Mouse (Mus musculus) thymus, adult 2 months (tissue): ENCODE results near the gene Cant1. TPM values are rescaled to one million over a fixed set of nuclear protein-coding genes. Genes with fewer than 3 reads are reported as not detected.

Source experiments
- DNase-seq: peaks from one replicate; pipeline ENCODE4 v3.0.0; 2021
- H3K27ac ChIP-seq: fragments of 200-500 bp; 2 replicates; pipeline ENCODE4 v1.5.1; 2012; ENCODE audit warnings: low read length, control low read depth; ENCODE audit not compliant: control insufficient read depth, insufficient read depth
- H3K27me3 ChIP-seq: fragments of 200-500 bp; 2 replicates; pipeline ENCODE4 v1.6.1; 2012; ENCODE audit warnings: mild to moderate bottlenecking, low read length, moderate library complexity, mixed read lengths; ENCODE audit not compliant: control insufficient read depth, insufficient read depth
- H3K36me3 ChIP-seq: fragments of 200-500 bp; 2 replicates; pipeline ENCODE4 v1.6.1; 2012; ENCODE audit warnings: mild to moderate bottlenecking, low read length, moderate library complexity; ENCODE audit not compliant: control insufficient read depth, insufficient read depth
- H3K4me1 ChIP-seq: fragments of 200-500 bp; replicated peaks from 2 replicates; pipeline ENCODE4 v1.6.1; 2012; ENCODE audit warnings: low read length; ENCODE audit not compliant: control insufficient read depth, insufficient read depth
- H3K4me3 ChIP-seq: fragments of 200-500 bp; 2 replicates; pipeline ENCODE4 v1.5.1; 2012; ENCODE audit warnings: mild to moderate bottlenecking, low read length, control low read depth, moderate library complexity; ENCODE audit not compliant: control insufficient read depth, insufficient read depth
- CTCF ChIP-seq: fragments of 200-500 bp; IDR thresholded peaks from 2 replicates; pipeline ENCODE4 v1.5.1; 2012; ENCODE audit warnings: mild to moderate bottlenecking, control low read depth, low read length, moderate library complexity, borderline replicate concordance; ENCODE audit not compliant: control insufficient read depth, poor library complexity, insufficient read depth; ENCODE audit errors: extremely low read depth
- POLR2A ChIP-seq: fragments of 200-500 bp; IDR thresholded peaks from 2 replicates; pipeline ENCODE4 v1.6.1; 2012; ENCODE audit warnings: mild to moderate bottlenecking, low read length, control low read depth, moderate library complexity; ENCODE audit not compliant: control insufficient read depth, poor library complexity, insufficient read depth; ENCODE audit errors: extremely low read depth
- WGBS: fragments of 180-500 bp; shearing (Covaris S2); methylation state at CpG from one replicate; pipeline ENCODE4 v1.1.7; 2018; 5-methylcytosine and 5-hydroxymethylcytosine counted together
- polyA plus RNA-seq: library from polyadenylated mRNA; depleted of rRNA; stranded (reverse); fragments of >200 nt; gene quantifications from 2 replicates; pipeline ENCODE4 v1.2.3, GENCODE M21; 2012

Cant1 gene
- polyA plus RNA-seq, 1 experiment: 100 TPM

DNA sequence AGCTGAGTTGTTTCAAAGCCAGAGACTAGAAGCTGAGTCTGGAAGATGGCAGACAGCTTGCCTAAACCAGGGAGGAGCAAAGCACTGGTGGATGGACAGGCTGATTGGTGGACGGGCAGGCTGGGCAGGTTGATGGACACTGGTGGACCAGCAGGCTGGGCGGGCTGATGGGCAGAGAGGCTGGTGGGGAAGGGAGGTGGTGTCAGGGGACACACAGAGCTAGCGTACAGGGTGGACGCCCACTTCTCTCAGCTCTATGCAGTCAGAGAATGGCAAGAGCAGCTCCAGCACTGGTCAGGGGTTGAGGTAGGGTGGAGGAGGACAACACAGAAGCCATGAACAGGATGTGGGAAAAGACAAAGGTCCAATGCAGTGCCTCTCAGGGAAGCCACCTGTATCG lies 49.6 kb downstream of the Cant1 start:
- no peak for DNase-seq
- Histone ChIP-seq H3K27ac (no peak overlapping the region), H3K27me3 (no peaks in the 10 kb centered on the region), H3K4me3 (no peak overlapping the region), H3K36me3 (no peaks in the 10 kb centered on the region), H3K4me1 (no peaks in the 10 kb centered on the region)
- TF ChIP-seq POLR2A (no peak), CTCF (no peak)
- WGBS: 83% methylated on average over 5 of the region's 5 CpGs

DNA sequence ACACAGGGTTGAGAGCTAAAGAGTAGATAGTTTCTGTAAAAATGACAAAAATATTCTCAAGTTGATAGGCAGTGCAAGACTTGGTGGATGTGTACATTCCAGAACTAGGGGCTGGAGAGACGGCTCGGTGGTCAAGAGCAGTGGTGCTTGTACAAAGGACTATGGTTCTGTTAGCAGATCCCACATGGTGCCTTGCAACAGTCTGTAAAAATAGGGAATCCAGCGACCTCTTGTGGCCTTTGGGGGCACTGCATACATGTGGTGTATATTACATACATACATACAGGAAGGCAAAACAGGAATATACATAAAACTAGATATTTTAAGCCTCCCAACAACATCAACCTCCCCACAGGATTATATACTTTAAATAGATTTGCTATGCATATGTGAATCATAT lies 50.6 kb downstream of the Cant1 start:
- 65% methylated on average over 3 of the region's 3 CpGs for WGBS
- no peaks in the 10 kb centered on the region for H3K4me1 ChIP-seq
- H3K36me3 ChIP-seq: no peaks in the 10 kb centered on the region
- TF ChIP-seq POLR2A (no peak), CTCF (no peak)
- no peak overlapping the region for H3K27ac ChIP-seq
- peak; percentile 37 for DNase-seq
- no peaks in the 10 kb centered on the region for H3K27me3 ChIP-seq
- H3K4me3 ChIP-seq: no peak overlapping the region

DNA sequence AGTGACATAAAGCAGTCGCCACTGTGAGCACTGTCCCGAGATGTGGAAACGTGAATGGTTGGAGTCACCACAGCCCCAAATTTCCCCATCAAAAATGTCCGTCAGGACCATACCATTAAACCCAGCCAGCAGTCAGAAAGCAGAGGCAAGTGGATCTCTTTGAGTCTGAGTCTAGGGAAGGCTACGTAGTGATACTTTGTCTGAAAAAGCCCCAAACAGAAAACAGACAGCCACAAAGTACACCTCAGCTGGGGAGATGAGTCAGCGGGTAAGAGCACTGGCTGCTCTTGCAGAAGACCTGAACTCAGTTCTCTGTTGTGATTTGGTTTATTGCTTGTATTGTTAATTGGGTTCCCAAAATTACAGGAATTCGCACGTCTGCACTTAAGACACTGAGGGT lies 52.3 kb downstream of the Cant1 start:
- H3K27ac ChIP-seq: no peak overlapping the region
- H3K4me3 ChIP-seq: no peak overlapping the region
- H3K36me3 ChIP-seq: no peaks in the 10 kb centered on the region
- H3K4me1 ChIP-seq: 0 out of 2 replicates have a peak, but pooled peaks cover 3% of the 10 kb centered on the region
- no peaks in the 10 kb centered on the region for H3K27me3 ChIP-seq
- 87% methylated on average over 8 of the region's 8 CpGs for WGBS
- no peak for DNase-seq
- TF ChIP-seq CTCF (no peak), POLR2A (no peak)

DNA sequence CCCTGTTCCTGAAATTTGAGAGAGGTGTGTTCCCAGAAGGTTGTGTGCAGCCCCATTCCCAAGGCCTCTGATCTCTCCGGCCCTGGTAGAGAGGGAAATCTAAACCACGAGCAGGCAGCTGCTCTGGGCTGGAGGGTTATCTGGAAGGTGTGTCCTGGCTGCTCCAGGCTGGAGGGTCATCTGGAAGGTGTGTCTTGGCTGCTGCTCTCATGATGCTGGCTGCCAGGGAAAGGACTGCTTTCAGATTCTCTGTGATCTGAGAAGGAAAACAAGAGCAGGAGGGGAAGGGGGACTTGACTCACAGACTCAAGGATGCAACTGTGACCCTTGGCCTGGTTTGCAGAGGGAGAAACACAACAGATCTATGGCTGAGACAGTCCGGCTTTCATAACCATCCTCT lies 52.8 kb downstream of the Cant1 start:
- no peak for TF ChIP-seq POLR2A
- no peak for TF ChIP-seq CTCF
- Histone ChIP-seq H3K36me3 (no peaks in the 10 kb centered on the region), H3K4me3 (no peak overlapping the region), H3K27ac (no peak overlapping the region), H3K4me1 (peaks cover 6% of the 10 kb centered on the region), H3K27me3 (no peaks in the 10 kb centered on the region)
- WGBS: 92% methylated on average over 3 of the region's 3 CpGs
- DNase-seq: no peak

DNA sequence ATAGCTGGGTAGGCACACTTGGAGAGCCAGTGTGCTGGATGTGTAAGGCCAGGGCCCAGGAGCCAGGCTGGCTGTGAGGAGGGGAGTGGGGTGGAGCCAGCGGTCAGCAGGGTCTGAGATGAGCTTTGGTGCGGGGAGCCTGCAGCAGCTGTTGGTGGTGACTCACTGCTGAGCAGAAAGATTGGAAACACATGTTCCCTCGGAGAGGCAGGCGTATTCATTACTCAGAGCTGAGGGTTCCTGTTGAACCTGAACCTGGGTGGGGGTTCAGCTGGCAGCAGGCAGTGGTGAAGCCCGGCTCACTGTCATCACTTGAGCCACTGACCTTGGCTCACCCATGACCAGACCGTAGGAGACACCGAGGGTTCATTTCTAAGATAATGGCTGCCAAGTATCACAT lies 53.7 kb downstream of the Cant1 start:
- Histone ChIP-seq H3K4me1 (peaks cover 14% of the 10 kb centered on the region), H3K27ac (no peak overlapping the region), H3K36me3 (no peaks in the 10 kb centered on the region), H3K27me3 (no peaks in the 10 kb centered on the region), H3K4me3 (no peak overlapping the region)
- DNase-seq: no peak
- no peak for TF ChIP-seq POLR2A
- WGBS: 90% methylated on average over 7 of the region's 7 CpGs

DNA sequence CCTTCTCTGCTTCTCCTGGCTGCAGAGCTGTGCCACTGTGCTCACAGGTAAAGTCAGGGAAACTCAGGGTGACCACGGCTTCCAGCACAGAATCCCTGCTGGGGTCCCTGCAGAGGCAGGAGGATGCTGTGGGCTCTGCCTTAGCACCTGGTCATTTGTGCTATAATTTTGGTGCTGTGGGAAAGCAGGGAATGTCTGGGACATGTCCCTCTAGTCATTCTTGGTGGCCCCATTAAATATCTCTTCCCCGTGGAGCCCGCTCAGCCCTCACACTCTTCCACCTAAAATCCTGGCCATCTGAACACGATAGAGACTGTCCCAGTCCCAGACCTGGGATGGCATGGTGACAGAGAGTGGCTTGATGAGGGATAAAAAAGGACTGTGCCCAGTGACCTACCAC lies 54.9 kb downstream of the Cant1 start:
- no peak for DNase-seq
- H3K36me3 ChIP-seq: no peaks in the 10 kb centered on the region

DNA sequence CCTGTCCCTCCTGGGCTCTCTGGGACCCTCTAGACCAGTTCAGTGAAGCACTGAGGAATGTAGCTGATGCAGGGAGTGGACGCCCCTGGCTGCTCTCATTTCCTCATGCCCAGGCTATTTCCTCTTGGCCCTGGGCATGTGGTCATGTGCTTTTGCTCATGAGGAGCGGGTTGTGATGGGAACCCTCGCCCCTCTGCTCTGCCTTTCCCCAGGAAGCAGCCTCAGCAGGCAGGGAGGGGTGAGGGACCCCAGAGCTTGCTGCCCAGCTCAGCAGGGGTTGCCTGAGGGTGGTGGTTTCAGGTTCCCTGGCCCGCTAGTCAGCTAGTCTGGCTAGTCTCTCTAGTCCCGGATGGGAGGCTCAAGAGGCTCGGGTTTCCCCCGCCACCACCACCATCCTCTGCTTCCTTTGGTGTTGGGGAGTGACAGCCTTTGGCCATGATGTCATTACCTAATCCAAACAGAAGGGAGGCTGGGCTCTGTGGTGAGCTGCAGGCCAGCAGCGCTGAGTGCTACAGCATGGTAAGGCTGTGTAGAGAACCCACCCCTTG lies 55.8 kb downstream of the Cant1 start:
- Histone ChIP-seq H3K27ac (no peak overlapping the region), H3K4me3 (no peak overlapping the region), H3K36me3 (no peaks in the 10 kb centered on the region), H3K4me1 (peaks cover 14% of the 10 kb centered on the region), H3K27me3 (no peaks in the 10 kb centered on the region)
- WGBS: 28% methylated on average over 8 of the region's 8 CpGs
- no peak for DNase-seq
- no peak for TF ChIP-seq CTCF
- TF ChIP-seq POLR2A: no peak

More for the DNA sequence above, 54.9 kb downstream of the Cant1 start:
- Histone ChIP-seq H3K27me3 (no peaks in the 10 kb centered on the region), H3K27ac (no peak overlapping the region), H3K4me1 (peaks cover 14% of the 10 kb centered on the region), H3K4me3 (no peak overlapping the region)
- 98% methylated on average over 4 of the region's 4 CpGs for WGBS
- TF ChIP-seq POLR2A (no peak), CTCF (no peak)
